Mouse (Mus musculus) liver, postnatal 0 days (tissue): Measurements from ENCODE around the gene Pkp3.

Experiments
- CTCF ChIP-seq: sonication (generic); IDR thresholded peaks from 2 replicates; pipeline ENCODE4 v1.5.1; 2016; ENCODE audit warnings: antibody characterized with exemption, low read depth
- EP300 ChIP-seq: IDR thresholded peaks from 2 replicates; pipeline ENCODE4 v1.6.1; 2016; ENCODE audit warnings: antibody characterized with exemption, low read depth, mild to moderate bottlenecking

DNA sequence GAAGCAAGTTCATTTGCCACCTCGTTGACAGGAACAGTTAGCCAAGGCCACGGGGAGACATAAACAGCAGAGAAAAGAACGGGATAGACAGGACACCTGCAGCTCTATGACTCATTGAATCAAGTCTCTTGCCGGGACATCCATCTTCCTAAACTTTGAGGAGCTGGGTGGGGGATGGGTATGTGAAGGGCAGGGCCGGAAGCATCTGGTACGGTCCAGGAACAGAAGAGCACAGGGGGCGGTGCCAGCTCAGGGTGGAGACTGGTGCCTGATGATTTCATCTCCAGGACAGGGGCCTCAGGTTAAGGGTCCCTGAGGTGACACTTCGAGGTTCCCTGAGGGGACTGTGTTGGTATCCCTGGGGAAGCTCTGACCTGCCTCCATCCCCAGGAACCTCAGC lies 9.9 kb downstream of the Pkp3 start:
- TF ChIP-seq EP300 (no peak), CTCF (no peak)
